Mouse (Mus musculus) embryonic facial prominence, embryonic 15.5 days (tissue): ENCODE measurements around the gene Rpl36al. TPM values are rescaled to one million over a fixed set of nuclear protein-coding genes. Genes with fewer than 3 reads are reported as not detected.
"Not testable (repeated sequence)": the region's sequence is repeated elsewhere in the genome, so short reads cannot be mapped to it uniquely, and the experiment has no call there.

Source experiments
- ATAC-seq: fragments of 200-750 bp; cut with Nextera tagmentation; 2 replicates; pipeline ENCODE4 v1.8.0; 2017; ENCODE audit warnings: low read depth, moderate TSS enrichment; ENCODE audit not compliant: insufficient number of reproducible peaks, low FRiP score, low TSS enrichment
- H3K27ac ChIP-seq: fragments of 300-500 bp; sonication (generic); replicated peaks from 2 replicates; pipeline ENCODE4 v1.5.1; 2015; ENCODE audit warnings: mild to moderate bottlenecking, inconsistent platforms
- H3K27me3 ChIP-seq: fragments of 300-500 bp; sonication (generic); 2 replicates; pipeline ENCODE4 v1.6.1; 2015; ENCODE audit warnings: inconsistent platforms
- H3K36me3 ChIP-seq: fragments of 300-500 bp; sonication (generic); 2 replicates; pipeline ENCODE4 v1.6.1; 2015; ENCODE audit warnings: mild to moderate bottlenecking, inconsistent platforms
- H3K4me1 ChIP-seq: fragments of 300-500 bp; sonication (generic); 2 replicates; pipeline ENCODE4 v1.6.1; 2015; ENCODE audit warnings: inconsistent platforms
- H3K4me2 ChIP-seq: fragments of 300-500 bp; sonication (generic); replicated peaks from 2 replicates; pipeline ENCODE4 v1.6.1; 2015; ENCODE audit warnings: mild to moderate bottlenecking, inconsistent platforms
- H3K4me3 ChIP-seq: fragments of 300-500 bp; sonication (generic); replicated peaks from 2 replicates; pipeline ENCODE4 v1.5.1; 2015; ENCODE audit warnings: mild to moderate bottlenecking, inconsistent platforms
- H3K9ac ChIP-seq: fragments of 300-500 bp; sonication (generic); 2 replicates; pipeline ENCODE4 v1.6.1; 2015; ENCODE audit warnings: inconsistent platforms
- H3K9me3 ChIP-seq: fragments of 300-500 bp; sonication (generic); replicated peaks from 2 replicates; pipeline ENCODE4 v1.6.1; 2016; ENCODE audit warnings: inconsistent platforms
- WGBS: fragments of 180-500 bp; shearing (Covaris S2); methylation state at CpG from one replicate; pipeline ENCODE4 v1.1.7; 2015; 5-methylcytosine and 5-hydroxymethylcytosine counted together
- polyA plus RNA-seq: library from polyadenylated mRNA; unstranded; fragments of >200 nt; fragmentation: Nextera tagmentation; extraction: Ambion mirVana; gene quantifications from 2 replicates; pipeline ENCODE4 v1.2.1, GENCODE M21; 2015

Rpl36al gene
- polyA plus RNA-seq, 1 experiment from 2014 or later: 529 TPM

- Histone ChIP-seq H3K9me3 (no peaks in the 10 kb centered on the region), H3K27me3 (no peaks in the 10 kb centered on the region), H3K4me3 (peak within 1 kb of the TSS; percentile 68), H3K27ac (peak within 1 kb of the TSS; percentile 78; the same call in 1 of the 2 replicates), H3K9ac (peak within 1 kb of the TSS; percentile 55), H3K36me3 (no peaks in the 10 kb centered on the region), H3K4me1 (peaks cover 14% of the 10 kb centered on the region), H3K4me2 (peak within 1 kb of the TSS; percentile 84)
- peak; percentile 90 for ATAC-seq
- WGBS: under 1% methylated on average over 40 of the region's 40 CpGs
Observed at GRCm38 (mm10) chr12:69168461-69169106, 15.3 kb downstream of the Rpl36al start, which contains the start of gene Lrr1. Lrr1 (plus strand) TSS chr12:69168814.

GRCm38 (mm10) chr12:69167656-69168460, 16.0 kb downstream of the Rpl36al start:
- Histone ChIP-seq H3K36me3 (no peaks in the 10 kb centered on the region), H3K9ac (peak overlapping the region; percentile 55), H3K9me3 (no peaks in the 10 kb centered on the region), H3K4me1 (peaks cover 14% of the 10 kb centered on the region), H3K4me3 (peak overlapping the region; percentile 68), H3K27ac (no peak overlapping the region), H3K27me3 (no peaks in the 10 kb centered on the region), H3K4me2 (peak overlapping the region; percentile 84)
- ATAC-seq: peak; percentile 16; the same call in 1 of the 2 replicates
- 7% methylated on average over 18 of the region's 18 CpGs for WGBS

- ATAC-seq, H3K9me3 ChIP-seq, H3K27ac ChIP-seq, H3K4me3 ChIP-seq, H3K4me2 ChIP-seq, H3K36me3 ChIP-seq, H3K27me3 ChIP-seq, H3K9ac ChIP-seq: not testable (repeated sequence)
- 68% methylated on average over 8 of the region's 8 CpGs for WGBS
- H3K4me1 ChIP-seq: peaks cover 14% of the 10 kb centered on the region
Observed at GRCm38 (mm10) chr12:69166861-69167581, 16.9 kb downstream of the Rpl36al start.

- H3K9ac ChIP-seq: no peak overlapping the region
- no peaks in the 10 kb centered on the region for H3K27me3 ChIP-seq
- no peaks in the 10 kb centered on the region for H3K9me3 ChIP-seq
- H3K4me1 ChIP-seq: peaks cover 11% of the 10 kb centered on the region
- no peak for ATAC-seq
- WGBS: 41% methylated on average over 3 of the region's 3 CpGs
- H3K4me3 ChIP-seq: no peak overlapping the region
- H3K36me3 ChIP-seq: no peaks in the 10 kb centered on the region
- H3K27ac ChIP-seq: no peak overlapping the region
- no peak overlapping the region for H3K4me2 ChIP-seq
Observed at GRCm38 (mm10) chr12:69164904-69165303, 19.0 kb downstream of the Rpl36al start.

- H3K9me3 ChIP-seq, H3K4me2 ChIP-seq, H3K27me3 ChIP-seq, H3K4me3 ChIP-seq, H3K9ac ChIP-seq, H3K36me3 ChIP-seq, H3K27ac ChIP-seq, ATAC-seq, H3K4me1 ChIP-seq: not testable (repeated sequence)
- 82% methylated on average over 4 of the region's 4 CpGs for WGBS
Observed at GRCm38 (mm10) chr12:69163586-69163985, 20.3 kb downstream of the Rpl36al start.

- H3K4me2 ChIP-seq, ATAC-seq, H3K27me3 ChIP-seq, H3K9ac ChIP-seq, H3K9me3 ChIP-seq, H3K27ac ChIP-seq, H3K4me3 ChIP-seq, H3K4me1 ChIP-seq: not testable (repeated sequence)
- WGBS: 74% methylated on average over 2 of the region's 2 CpGs
- peaks cover 18% of the 10 kb centered on the region for H3K36me3 ChIP-seq
Observed at GRCm38 (mm10) chr12:69160677-69161076, 23.2 kb downstream of the Rpl36al start.

- Histone ChIP-seq H3K9me3 (no peaks in the 10 kb centered on the region), H3K36me3 (peaks cover 18% of the 10 kb centered on the region), H3K27me3 (no peaks in the 10 kb centered on the region), H3K9ac (no peak overlapping the region), H3K4me2 (no peak overlapping the region), H3K4me3 (peak overlapping the region; percentile 72), H3K27ac (no peak overlapping the region; the same call in 1 of the 2 replicates), H3K4me1 (peaks cover 9% of the 10 kb centered on the region; the same call in 1 of the 2 replicates)
- WGBS: 4% methylated on average over 9 of the region's 9 CpGs
- no peak for ATAC-seq
Observed at GRCm38 (mm10) chr12:69159578-69159940, 24.3 kb downstream of the Rpl36al start.

- Histone ChIP-seq H3K27ac (peak within 1 kb of the TSS; percentile 94), H3K36me3 (peaks cover 18% of the 10 kb centered on the region), H3K9ac (peak within 1 kb of the TSS; percentile 91), H3K4me3 (peak within 1 kb of the TSS; percentile 72), H3K4me2 (peak within 1 kb of the TSS; percentile 54)
- H3K9me3 ChIP-seq, H3K4me1 ChIP-seq, H3K27me3 ChIP-seq: not testable (repeated sequence)
- ATAC-seq: peak; percentile 99
- under 1% methylated on average over 58 of the region's 68 CpGs for WGBS
Observed at GRCm38 (mm10) chr12:69158765-69159577, 24.9 kb downstream of the Rpl36al start, which contains the start of gene Rps29. Rps29 (minus strand) TSS chr12:69159186.

- peaks cover 9% of the 10 kb centered on the region; the same call in 1 of the 2 replicates for H3K4me1 ChIP-seq
- no peak for ATAC-seq
- WGBS: 1% methylated on average over 19 of the region's 19 CpGs
Observed at GRCm38 (mm10) chr12:69158366-69158764, 25.5 kb downstream of the Rpl36al start.

GRCm38 (mm10) chr12:69157107-69157506, 26.8 kb downstream of the Rpl36al start:
- Histone ChIP-seq H3K4me2 (no peak overlapping the region), H3K4me1 (peaks cover 9% of the 10 kb centered on the region; the same call in 1 of the 2 replicates), H3K4me3 (no peak overlapping the region), H3K9me3 (no peaks in the 10 kb centered on the region), H3K27ac (0 out of 2 replicates have a peak overlapping the region, but pooled peaks have one; percentile 5), H3K9ac (no peak overlapping the region), H3K36me3 (peaks cover 18% of the 10 kb centered on the region), H3K27me3 (no peaks in the 10 kb centered on the region)
- 92% methylated on average over 2 of the region's 2 CpGs for WGBS
- ATAC-seq: no peak

More at GRCm38 (mm10) chr12:69158366-69158764, 25.5 kb downstream of the Rpl36al start:
- Histone ChIP-seq H3K36me3 (peaks cover 18% of the 10 kb centered on the region), H3K9me3 (no peaks in the 10 kb centered on the region), H3K9ac (peak overlapping the region; percentile 91), H3K4me2 (peak overlapping the region; percentile 54), H3K27me3 (no peaks in the 10 kb centered on the region), H3K4me3 (peak overlapping the region; percentile 72), H3K27ac (peak overlapping the region; percentile 94)
